Mouse (Mus musculus): Measurements from ENCODE around the gene Antxr1.

DNA sequence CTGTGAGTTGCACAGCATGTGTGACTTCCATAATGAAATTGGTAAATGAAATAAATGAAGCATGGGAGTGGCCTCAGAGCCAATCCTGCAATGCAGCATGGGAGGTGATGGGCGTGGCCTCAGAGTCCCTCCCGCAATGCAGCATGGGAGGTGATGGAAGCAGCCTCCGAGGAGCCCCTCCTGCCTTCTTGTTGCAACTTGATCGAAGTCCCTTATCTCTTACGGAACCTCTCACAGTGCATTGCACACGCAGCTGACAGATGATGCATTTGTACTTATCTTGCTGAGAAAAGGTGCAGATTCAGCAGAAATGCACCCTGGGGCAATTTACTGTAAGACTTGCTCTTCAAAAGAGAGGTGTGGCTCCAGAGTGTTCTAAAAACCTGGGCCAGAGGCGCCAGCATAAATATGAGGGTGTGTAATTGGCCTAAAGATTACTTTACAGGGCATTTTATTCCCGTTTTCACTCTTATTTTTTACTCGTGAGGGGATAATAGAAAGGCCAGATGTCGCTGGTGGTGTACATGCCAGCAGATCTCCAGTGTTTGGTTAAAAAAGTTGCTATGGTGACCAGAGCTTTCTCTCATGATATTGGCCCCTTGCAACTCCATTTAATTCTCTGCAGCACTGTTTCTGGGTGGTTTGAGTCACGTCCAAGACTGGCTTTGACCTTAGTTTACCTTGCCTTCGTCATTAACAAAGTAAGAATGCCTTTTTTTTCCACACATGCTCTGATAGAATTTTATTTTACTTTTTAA, 195.6 kb downstream of the Antxr1 start:
- TF ChIP-seq POLR2A (IDR thresholded peaks at IDR 0.05; ENCODE audit: insufficient read depth, low read depth, low read length) (no peak), CTCF (IDR thresholded peaks at IDR 0.05; ENCODE audit: insufficient read depth, low read depth, low read length) (no peak)

Measured in olfactory bulb, adult 2 months (tissue).